Mouse (Mus musculus) E14TG2a.4 (cell line): ENCODE data around the gene Ugp2.

Experiments
- CTCF ChIP-seq: conservative IDR thresholded peaks from 2 replicates; pipeline ENCODE4 v1.5.1; 2014; ENCODE audit warnings: low read length
- NANOG ChIP-seq: IDR thresholded peaks from 2 replicates; pipeline ENCODE4 v1.6.1; 2014; ENCODE audit warnings: borderline replicate concordance, low read length, mixed read lengths

GRCm38 (mm10) chr11:21286391-21286790 is 84.6 kb downstream of the Ugp2 start:
- TF ChIP-seq CTCF (no peak), NANOG (no peak)
